Mouse (Mus musculus) ovary, adult 18-20 months (tissue): Measurements from ENCODE around the gene Hipk4.

Experiments
- DNase-seq: peaks from one replicate; pipeline ENCODE4 v3.0.0; 2022; ENCODE audit warnings: low spot score, mixed read lengths

Hipk4 gene

GRCm38 (mm10) chr7:27540935-27541334 is 17.9 kb downstream of the Hipk4 start:
- DNase-seq: no peak

- DNase-seq: no peak
Observed at GRCm38 (mm10) chr7:27541431-27541830, 18.4 kb downstream of the Hipk4 start.

GRCm38 (mm10) chr7:27541922-27542321 is 18.9 kb downstream of the Hipk4 start:
- DNase-seq: no peak

GRCm38 (mm10) chr7:27542392-27543033 is 19.4 kb downstream of the Hipk4 start:
- DNase-seq: peak; percentile 74

- DNase-seq: no peak
Observed at GRCm38 (mm10) chr7:27543065-27543464, 20.0 kb downstream of the Hipk4 start.

GRCm38 (mm10) chr7:27543851-27544250 is 20.8 kb downstream of the Hipk4 start:
- no peak for DNase-seq

GRCm38 (mm10) chr7:27544675-27545370 is 21.8 kb downstream of the Hipk4 start:
- DNase-seq: no peak

- DNase-seq: no peak
Observed at GRCm38 (mm10) chr7:27549597-27549996, 26.5 kb downstream of the Hipk4 start.

GRCm38 (mm10) chr7:27552070-27552469 is 29.0 kb downstream of the Hipk4 start:
- DNase-seq: no peak

- DNase-seq: peak; percentile 96
Observed at GRCm38 (mm10) chr7:27552931-27553513, 30.0 kb downstream of the Hipk4 start, which contains the start of the genes Pld3 and 2310022A10Rik. Pld3 (minus strand) TSS chr7:27553218. 2310022A10Rik (plus strand) TSS chr7:27553233.

GRCm38 (mm10) chr7:27560291-27560887 is 37.3 kb downstream of the Hipk4 start:
- DNase-seq: no peak

GRCm38 (mm10) chr7:27560978-27561377 is 37.9 kb downstream of the Hipk4 start:
- DNase-seq: no peak

GRCm38 (mm10) chr7:27569580-27570224 is 46.6 kb downstream of the Hipk4 start:
- no peak for DNase-seq

- no peak for DNase-seq
Observed at GRCm38 (mm10) chr7:27572133-27572532, 49.1 kb downstream of the Hipk4 start.

GRCm38 (mm10) chr7:27574124-27574880 is 51.2 kb downstream of the Hipk4 start:
- no peak for DNase-seq

- no peak for DNase-seq
Observed at GRCm38 (mm10) chr7:27576914-27577313, 53.8 kb downstream of the Hipk4 start.

GRCm38 (mm10) chr7:27577589-27577988 is 54.5 kb downstream of the Hipk4 start:
- DNase-seq: no peak

GRCm38 (mm10) chr7:27578465-27578864 is 55.4 kb downstream of the Hipk4 start:
- no peak for DNase-seq

GRCm38 (mm10) chr7:27580380-27581174 is 57.5 kb downstream of the Hipk4 start:
- no peak for DNase-seq
